ENCODE assay signal across 10 mouse cellular contexts in the genomic region with DNA sequence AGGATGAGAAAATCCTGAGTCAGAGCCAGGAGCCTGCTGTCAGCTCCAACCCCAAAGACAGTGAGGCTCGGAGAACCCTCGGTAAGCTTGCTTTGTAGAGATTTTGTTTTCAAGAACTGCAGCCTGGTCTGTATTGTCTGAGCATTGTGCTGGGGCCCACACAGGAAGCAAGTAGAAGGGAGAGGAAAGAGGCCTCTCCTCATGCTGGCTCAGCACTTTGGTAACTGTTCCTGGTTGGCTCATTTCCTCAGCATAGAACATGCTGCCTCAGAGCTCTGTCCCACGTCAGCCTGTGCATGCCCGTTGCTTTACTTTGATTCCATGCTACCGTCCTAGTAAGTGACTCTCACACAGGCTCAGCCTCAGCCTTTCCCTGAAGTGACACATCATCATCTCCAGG. TPM values are rescaled to one million over a fixed set of nuclear protein-coding genes. Genes with fewer than 3 reads are reported as not detected.
A peak's percentile ranks its signal among the peaks of the same experiment; 100 is the strongest.
DNase-seq lines count a peak whose midpoint lies in the region; ATAC-seq and TF ChIP-seq lines count a peak whose summit lies in the region.
"Had no signal": no experiment of that assay in that cellular context is flagged by ENCODE, and none has a peak within 500 bp of the region (broad histone marks: within the 10 kb centered on the region; RNA-seq: fewer than 3 reads in every experiment).

No protein-coding gene starts in this region.

- H3K9ac ChIP-seq in embryonic facial prominence, embryonic 13.5 days, result no peak overlapping the region
- H3K9ac ChIP-seq in intestine, embryonic 16.5 days (ENCODE audit: low read depth, low read length), result no peak overlapping the region
- H3K9ac ChIP-seq in neural tube, embryonic 15.5 days (replicated peaks), result no peak overlapping the region
- H3K9ac ChIP-seq: neural tube, embryonic 12.5 days had no signal

- peak overlapping the region; percentile 54; the same call in 1 of the 2 replicates for H3K27ac ChIP-seq in left cerebral cortex, adult 2 months
- H3K27ac ChIP-seq in embryonic facial prominence, embryonic 13.5 days, result peak overlapping the region; percentile 60; the same call in 1 of the 2 replicates
- peak overlapping the region; percentile 71 for H3K27ac ChIP-seq in intestine, embryonic 16.5 days (ENCODE audit: low read length)
- peak overlapping the region; percentile 46; the same call in 1 of the 2 replicates for H3K27ac ChIP-seq in neural tube, embryonic 15.5 days (replicated peaks)
- H3K27ac ChIP-seq: neural tube, embryonic 12.5 days had no signal

- no peaks in the 10 kb centered on the region for H3K4me1 ChIP-seq in embryonic facial prominence, embryonic 13.5 days
- H3K4me1 ChIP-seq in intestine, embryonic 16.5 days (ENCODE audit: control insufficient read depth, insufficient read depth, low read length), result no peaks in the 10 kb centered on the region
- no peaks in the 10 kb centered on the region for H3K4me1 ChIP-seq in neural tube, embryonic 15.5 days
- H3K4me1 ChIP-seq: neural tube, embryonic 12.5 days had no signal

- H3K4me2 ChIP-seq in embryonic facial prominence, embryonic 13.5 days, result no peak overlapping the region
- no peak overlapping the region for H3K4me2 ChIP-seq in intestine, embryonic 16.5 days (ENCODE audit: low read depth, low read length)
- no peak overlapping the region for H3K4me2 ChIP-seq in neural tube, embryonic 15.5 days
- H3K4me2 ChIP-seq: neural tube, embryonic 12.5 days had no signal

- H3K4me3 ChIP-seq in left cerebral cortex, adult 2 months, result no peak overlapping the region
- H3K4me3 ChIP-seq in embryonic facial prominence, embryonic 13.5 days, result no peak overlapping the region
- H3K4me3 ChIP-seq in intestine, embryonic 16.5 days (ENCODE audit: low read length), result no peak overlapping the region
- H3K4me3 ChIP-seq in neural tube, embryonic 15.5 days (replicated peaks), result no peak overlapping the region
- H3K4me3 ChIP-seq: neural tube, embryonic 12.5 days had no signal

- TF ChIP-seq CTCF in left cerebral cortex, adult 2 months (IDR thresholded peaks at IDR 0.05), result no peak

- no peak for ATAC-seq in embryonic facial prominence, embryonic 13.5 days (ENCODE audit: insufficient number of reproducible peaks, insufficient read depth, low FRiP score, low TSS enrichment, low read depth)
- ATAC-seq in intestine, embryonic 16.5 days, result peak; percentile 66
- ATAC-seq in neural tube, embryonic 15.5 days (ENCODE audit: low FRiP score), result no peak
- ATAC-seq: Patski had no signal

- no peaks in the 10 kb centered on the region for H3K9me3 ChIP-seq in embryonic facial prominence, embryonic 13.5 days
- H3K9me3 ChIP-seq in intestine, embryonic 16.5 days (ENCODE audit: control insufficient read depth, low read length), result no peaks in the 10 kb centered on the region
- no peaks in the 10 kb centered on the region for H3K9me3 ChIP-seq in neural tube, embryonic 15.5 days (replicated peaks)
- H3K9me3 ChIP-seq: neural tube, embryonic 12.5 days had no signal

- no peaks in the 10 kb centered on the region for H3K27me3 ChIP-seq in embryonic facial prominence, embryonic 13.5 days
- H3K27me3 ChIP-seq in intestine, embryonic 16.5 days (replicated peaks; ENCODE audit: control insufficient read depth, insufficient read depth, low read length), result no peaks in the 10 kb centered on the region
- no peaks in the 10 kb centered on the region for H3K27me3 ChIP-seq in neural tube, embryonic 15.5 days (replicated peaks)
- H3K27me3 ChIP-seq: neural tube, embryonic 12.5 days; Patski had no signal

- intact Hi-C loops in left cerebral cortex, adult 2 months (cut with DNase I), result no loop called here

- H3K36me3 ChIP-seq in embryonic facial prominence, embryonic 13.5 days, result peaks cover 98% of the 10 kb centered on the region
- peaks cover 20% of the 10 kb centered on the region for H3K36me3 ChIP-seq in intestine, embryonic 16.5 days (ENCODE audit: control insufficient read depth, insufficient read depth, low read length)
- H3K36me3 ChIP-seq in neural tube, embryonic 15.5 days, result peaks cover 96% of the 10 kb centered on the region

- DNase-seq in left cerebral cortex, adult 2 months (ENCODE audit: extremely low spot score in 1 of 2, low spot score in 2 of 2), result no peak
- no peak for DNase-seq in left cerebral cortex, adult 8-10 months (ENCODE audit: low spot score in 2 of 2)
- DNase-seq in cerebellum, adult 9-11 months, result no peak
- no peak for DNase-seq in ovary, postnatal 36 days (ENCODE audit: low spot score)
- no peak for DNase-seq in right cerebral cortex, postnatal 25 days

- WGBS in embryonic facial prominence, embryonic 13.5 days, result 82% methylated on average over 5 of the region's 5 CpGs
- WGBS in intestine, embryonic 16.5 days, result 65% methylated on average over 5 of the region's 5 CpGs
- WGBS in neural tube, embryonic 15.5 days, result 84% methylated on average over 5 of the region's 5 CpGs

RNA-seq across cellular contexts. Expression of gene Gpr107, which starts 19.9 kb away (rescaled TPM):
- 10 to 100 TPM; 45.2 to 51.5 TPM for total RNA-seq in left cerebral cortex, adult 2 months (2021)
- 10 to 100 TPM; 47.0 to 55.6 (median 48.1) TPM for total RNA-seq in left cerebral cortex, adult 8-10 months (2022)
- polyA plus RNA-seq in embryonic facial prominence, embryonic 13.5 days (2015; fragmentation: Nextera tagmentation; extraction: Ambion mirVana), result 39.8 and 42.8 TPM in 2 replicates
- polyA plus RNA-seq in intestine, embryonic 16.5 days (2015; fragmentation: Nextera tagmentation; extraction: Ambion mirVana), result 30.4 and 32.5 TPM in 2 replicates
- 33.7 and 36.3 TPM in 2 replicates for polyA plus RNA-seq in neural tube, embryonic 15.5 days (2015; fragmentation: Nextera tagmentation; extraction: Ambion mirVana)

RNA-seq across cellular contexts. Expression of gene Fnbp1, which starts 30.2 kb away (rescaled TPM):
- total RNA-seq in left cerebral cortex, adult 2 months (2021), result 100 to 1,000 TPM in 1 of 2 experiments, 10 to 100 TPM in 1; 85.8 to 101 TPM
- 100 to 1,000 TPM; 117 to 135 (median 123) TPM for total RNA-seq in left cerebral cortex, adult 8-10 months (2022)
- 29.4 and 33.0 TPM in 2 replicates for polyA plus RNA-seq in embryonic facial prominence, embryonic 13.5 days (2015; fragmentation: Nextera tagmentation; extraction: Ambion mirVana)
- polyA plus RNA-seq in intestine, embryonic 16.5 days (2015; fragmentation: Nextera tagmentation; extraction: Ambion mirVana), result 19.0 and 21.1 TPM in 2 replicates
- 34.1 and 36.6 TPM in 2 replicates for polyA plus RNA-seq in neural tube, embryonic 15.5 days (2015; fragmentation: Nextera tagmentation; extraction: Ambion mirVana)
